Mouse (Mus musculus): ENCODE results near the gene Fbxl8. TPM values are rescaled to one million over a fixed set of nuclear protein-coding genes. Genes with fewer than 3 reads are reported as not detected.

Gene Fbxl8
- polyA plus RNA-seq, 1 experiment = 3.9 TPM

DNA sequence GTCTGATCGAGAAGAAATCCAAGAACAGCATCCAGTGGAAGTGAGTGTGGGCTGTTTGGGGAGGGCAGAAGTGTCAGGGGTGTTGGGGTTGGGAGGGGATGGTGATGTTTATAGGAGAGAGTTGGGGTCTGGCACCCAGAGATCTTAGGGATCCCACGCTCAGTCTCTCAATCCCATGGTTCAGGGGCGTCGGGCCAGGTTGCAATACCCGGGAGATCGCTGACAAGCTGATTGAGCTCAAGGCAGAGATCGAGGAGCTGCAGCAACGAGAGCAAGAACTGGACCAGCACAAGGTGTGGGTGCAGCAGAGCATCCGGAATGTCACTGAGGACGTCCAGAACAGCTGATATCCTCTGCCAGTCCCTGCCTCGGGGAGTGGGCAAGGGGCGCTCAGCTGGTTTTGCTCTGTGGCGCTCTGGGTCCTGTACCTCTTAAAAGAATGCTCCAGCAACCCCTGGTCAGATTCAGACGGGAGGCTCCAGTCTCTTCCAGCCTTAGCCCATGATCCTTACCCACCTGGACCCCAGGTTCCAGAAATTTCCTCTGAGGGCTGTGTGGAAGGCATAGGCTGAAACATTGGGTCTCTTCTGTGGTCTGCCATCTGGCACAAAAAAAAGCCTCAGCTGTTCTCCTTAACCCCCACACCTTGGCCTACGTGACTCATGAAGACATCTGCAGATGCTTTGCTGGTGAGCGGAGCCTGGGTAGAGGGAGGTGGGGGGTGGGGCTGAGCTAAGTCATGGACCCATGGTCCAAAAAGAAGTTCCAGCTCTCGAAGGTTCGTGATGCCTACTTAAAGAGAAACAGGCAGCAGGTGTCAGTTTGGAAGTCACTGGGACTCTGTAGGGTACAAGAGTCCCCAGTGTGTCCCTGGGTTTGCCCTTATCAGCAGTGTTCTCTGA is 34.2 kb downstream of the Fbxl8 start:
- peak overlapping the region; percentile 77 for H3K4me3 ChIP-seq (ENCODE audit: insufficient read depth, low read length)
- H3K4me1 ChIP-seq (ENCODE audit: control insufficient read depth, insufficient read depth, low read length) = no peaks in the 10 kb centered on the region
- TF ChIP-seq POLR2A (IDR thresholded peaks at IDR 0.05; ENCODE audit: low read depth, low read length) (no peak), CTCF (IDR thresholded peaks at IDR 0.05; ENCODE audit: borderline replicate concordance, insufficient read depth, low read length) (no peak)
- peak overlapping the region; percentile 27; the same call in 1 of the 2 replicates for H3K27ac ChIP-seq (ENCODE audit: insufficient read depth, low read length)

DNA sequence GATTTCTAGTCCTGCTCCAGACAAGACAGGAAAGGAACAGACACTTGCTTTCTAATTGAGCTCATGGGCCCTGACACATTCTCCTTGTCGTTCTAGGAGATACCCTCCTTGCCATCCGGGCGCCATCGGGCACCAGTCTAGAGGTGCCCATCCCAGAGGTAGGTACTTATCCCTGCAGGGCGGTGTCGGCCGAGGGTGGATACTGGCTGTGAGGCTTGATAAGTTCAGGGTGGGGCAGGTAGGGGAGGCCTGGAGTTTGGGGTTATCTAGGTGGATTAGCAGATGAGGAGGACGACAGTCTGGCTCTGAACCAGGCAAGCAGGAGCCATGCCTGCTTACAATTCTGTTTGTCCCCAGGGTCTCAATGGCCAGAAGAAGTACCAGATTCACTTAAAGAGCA is 35.5 kb downstream of the Fbxl8 start:
- H3K4me3 ChIP-seq (ENCODE audit: insufficient read depth, low read length) = no peak overlapping the region
- no peak overlapping the region for H3K27ac ChIP-seq (ENCODE audit: insufficient read depth, low read length)
- no peak for TF ChIP-seq CTCF (IDR thresholded peaks at IDR 0.05; ENCODE audit: borderline replicate concordance, insufficient read depth, low read length)
- TF ChIP-seq POLR2A (IDR thresholded peaks at IDR 0.05; ENCODE audit: low read depth, low read length) = no peak
- H3K4me1 ChIP-seq (ENCODE audit: control insufficient read depth, insufficient read depth, low read length) = peaks cover 9% of the 10 kb centered on the region

DNA sequence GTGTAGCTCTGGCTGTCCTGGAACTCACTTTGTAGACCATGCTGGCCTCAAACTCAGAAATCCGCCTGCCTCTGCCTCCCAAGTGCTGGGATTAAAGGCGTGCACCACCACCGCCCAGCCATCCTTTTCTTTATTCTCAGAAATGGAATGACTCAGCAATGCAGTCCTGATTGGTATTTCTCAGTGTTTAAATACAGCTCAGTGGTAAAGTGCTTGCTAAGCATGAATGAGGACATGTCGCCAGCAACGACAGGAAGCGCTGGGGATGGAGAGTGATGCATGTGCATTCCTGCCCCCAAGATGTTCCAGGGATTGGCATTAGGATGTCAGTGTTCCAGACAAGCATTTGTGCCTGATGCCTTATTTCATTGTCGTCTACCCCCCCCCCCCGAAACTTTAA is 38.9 kb downstream of the Fbxl8 start:
- Histone ChIP-seq H3K4me1 (ENCODE audit: control insufficient read depth, insufficient read depth, low read length) (peaks cover 10% of the 10 kb centered on the region), H3K27ac (ENCODE audit: insufficient read depth, low read length) (peak overlapping the region; percentile 14; the same call in 1 of the 2 replicates), H3K4me3 (ENCODE audit: insufficient read depth, low read length) (no peak overlapping the region)
- no peak for TF ChIP-seq CTCF (IDR thresholded peaks at IDR 0.05; ENCODE audit: borderline replicate concordance, insufficient read depth, low read length)

DNA sequence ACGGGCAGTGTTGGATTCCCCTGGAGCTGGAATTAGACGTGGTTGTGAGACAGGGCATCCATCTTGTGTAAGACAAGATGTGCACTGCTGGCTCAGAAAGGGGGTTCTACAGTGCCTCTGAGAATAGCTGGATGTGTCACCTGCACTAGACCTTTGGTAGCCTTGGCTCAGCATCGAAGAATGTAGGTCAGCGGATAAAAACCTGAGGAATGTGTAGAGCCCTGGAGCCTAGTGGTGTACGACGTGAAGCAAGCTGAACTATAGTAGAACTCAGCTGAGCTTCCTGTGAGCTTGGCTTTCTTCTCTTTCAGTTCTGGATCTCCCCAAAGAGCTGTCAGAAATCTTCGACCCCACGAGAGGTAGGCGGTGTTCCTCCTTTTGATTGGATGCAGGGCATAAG is 39.4 kb downstream of the Fbxl8 start:
- TF ChIP-seq POLR2A (IDR thresholded peaks at IDR 0.05; ENCODE audit: low read depth, low read length) (0 out of 2 replicates have a peak, but pooled peaks have one; percentile 2), CTCF (IDR thresholded peaks at IDR 0.05; ENCODE audit: borderline replicate concordance, insufficient read depth, low read length) (no peak)
- Histone ChIP-seq H3K27ac (ENCODE audit: insufficient read depth, low read length) (peak overlapping the region; percentile 14; the same call in 1 of the 2 replicates), H3K4me1 (ENCODE audit: control insufficient read depth, insufficient read depth, low read length) (peaks cover 10% of the 10 kb centered on the region), H3K4me3 (ENCODE audit: insufficient read depth, low read length) (no peak overlapping the region)

DNA sequence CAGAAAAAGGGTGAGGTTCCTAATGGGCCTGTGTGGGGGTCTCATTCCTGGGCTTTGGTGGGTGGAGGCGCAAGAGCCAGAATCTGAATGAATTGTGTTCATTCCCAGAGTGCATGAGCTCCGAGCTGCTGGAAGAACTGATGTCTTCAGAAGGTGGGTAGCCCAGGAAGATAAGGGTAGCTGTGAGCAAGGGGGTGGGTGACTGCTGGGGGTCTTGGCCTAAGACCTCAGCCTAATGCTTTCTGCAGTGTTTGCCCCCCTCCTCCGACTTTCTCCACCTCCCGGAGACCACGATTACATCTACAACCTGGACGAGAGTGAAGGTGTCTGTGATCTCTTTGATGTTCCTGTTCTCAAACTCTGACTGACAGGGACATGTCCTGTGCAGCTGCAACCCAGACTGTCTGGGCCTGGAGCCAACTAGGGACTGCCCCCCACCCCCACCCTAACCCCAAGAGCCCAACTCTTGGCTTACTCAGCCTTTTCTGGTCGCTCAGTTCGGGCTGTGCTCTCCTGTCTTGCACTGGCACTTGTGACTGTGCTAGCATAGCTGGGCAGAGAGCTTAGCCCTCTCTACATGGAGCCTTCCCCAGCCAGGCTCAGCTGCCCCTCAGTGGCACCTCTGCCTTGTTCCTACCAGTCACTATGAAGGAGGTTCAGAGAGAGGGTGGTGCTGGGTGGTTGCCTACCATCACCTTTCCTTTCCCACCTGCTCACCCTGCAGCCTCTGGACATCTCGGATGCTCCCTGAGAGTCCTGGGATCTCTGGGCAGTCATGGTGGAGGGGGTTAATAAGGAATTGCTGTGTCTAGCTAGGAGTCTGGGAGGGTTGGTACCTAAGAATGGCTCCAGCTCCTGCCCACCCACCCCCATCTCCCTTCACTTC is 40.1 kb downstream of the Fbxl8 start:
- TF ChIP-seq POLR2A (IDR thresholded peaks at IDR 0.05; ENCODE audit: low read depth, low read length) (no peak; the same call in 1 of the 2 replicates), CTCF (IDR thresholded peaks at IDR 0.05; ENCODE audit: borderline replicate concordance, insufficient read depth, low read length) (no peak)
- Histone ChIP-seq H3K4me3 (ENCODE audit: insufficient read depth, low read length) (no peak overlapping the region), H3K27ac (ENCODE audit: insufficient read depth, low read length) (peak overlapping the region; percentile 14; the same call in 1 of the 2 replicates), H3K4me1 (ENCODE audit: control insufficient read depth, insufficient read depth, low read length) (peaks cover 10% of the 10 kb centered on the region)

DNA sequence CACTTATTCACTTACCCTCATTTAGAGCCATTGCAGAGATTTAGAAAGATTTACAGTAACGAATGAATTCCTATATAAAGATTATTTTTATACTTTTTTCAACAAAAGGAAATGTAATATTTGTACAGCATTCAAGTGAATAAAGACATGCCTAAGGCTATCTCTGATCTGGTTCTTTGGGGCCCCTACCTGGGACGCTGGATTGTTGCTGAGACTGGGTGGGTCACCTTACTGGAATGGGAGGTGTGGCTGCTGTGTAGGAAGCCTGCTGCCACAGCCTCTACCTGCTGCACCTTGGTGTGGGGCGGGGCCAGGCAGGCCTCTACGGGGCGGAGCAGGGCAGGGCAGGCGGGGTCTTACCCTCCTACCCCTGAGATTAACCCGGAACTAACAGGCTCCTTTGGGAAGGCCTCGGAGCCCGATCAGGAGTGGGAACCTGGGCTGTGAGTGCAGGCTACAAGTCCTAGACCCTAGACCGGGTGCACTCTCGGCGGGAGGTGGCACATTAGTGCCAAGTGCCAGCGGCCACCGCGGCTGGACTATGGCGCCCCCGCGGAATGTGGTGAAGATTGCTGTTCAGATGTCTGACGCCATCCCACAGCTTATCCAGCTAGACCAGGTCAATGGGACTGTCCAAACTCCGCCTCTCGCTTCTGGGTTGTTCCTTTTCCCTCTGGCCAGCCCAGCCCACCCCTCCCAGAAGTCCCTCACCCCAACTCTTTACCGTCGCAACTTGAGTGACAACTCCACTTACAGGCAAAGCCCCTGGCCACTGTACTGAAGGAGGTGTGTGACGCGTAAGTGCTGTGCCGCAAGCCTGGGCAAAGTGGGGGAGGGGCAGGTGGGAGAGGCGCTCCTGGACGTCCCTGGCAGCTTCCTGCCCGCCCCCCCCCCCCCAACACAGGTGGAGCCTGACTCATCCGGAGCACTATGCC is 41.0 kb downstream of the Fbxl8 start, which contains the start of gene Elmo3:
Elmo3 (plus strand) TSS at position 391 of the 935 bp plus-strand sequence.
- H3K4me1 ChIP-seq (ENCODE audit: control insufficient read depth, insufficient read depth, low read length) = peaks cover 10% of the 10 kb centered on the region
- TF ChIP-seq POLR2A (IDR thresholded peaks at IDR 0.05; ENCODE audit: low read depth, low read length) (peak; percentile 30; the same call in 1 of the 2 replicates), CTCF (IDR thresholded peaks at IDR 0.05; ENCODE audit: borderline replicate concordance, insufficient read depth, low read length) (no peak)
- no peak within 1 kb of the TSS for H3K4me3 ChIP-seq (ENCODE audit: insufficient read depth, low read length)
- H3K27ac ChIP-seq (ENCODE audit: insufficient read depth, low read length) = peak within 1 kb of the TSS; percentile 14; the same call in 1 of the 2 replicates

DNA sequence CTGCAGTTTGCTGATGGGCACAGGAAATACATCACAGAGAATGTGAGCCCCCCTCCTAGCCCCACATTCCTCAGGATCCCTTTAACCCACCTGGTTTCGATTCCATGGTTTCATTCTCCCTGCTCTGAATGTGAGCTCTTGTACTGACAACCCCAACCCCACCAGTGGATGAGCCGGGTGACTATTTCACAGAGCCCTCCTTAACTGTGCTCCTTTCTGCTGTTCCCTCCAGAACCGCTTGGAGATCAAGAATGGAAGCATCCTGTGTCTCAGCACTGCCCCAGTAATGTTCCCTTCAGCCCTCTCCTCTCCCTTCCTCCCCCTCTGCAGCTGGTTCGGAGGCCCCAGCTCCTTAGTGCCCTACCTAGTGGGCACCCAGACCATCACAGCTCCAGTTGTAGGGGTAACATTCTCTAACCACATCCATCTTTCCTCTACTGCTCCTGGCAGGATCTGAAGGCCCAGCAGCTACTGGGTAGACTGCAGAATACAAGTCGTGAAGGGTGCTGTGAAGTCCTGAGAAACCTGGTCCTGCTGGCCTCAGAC is 41.8 kb downstream of the Fbxl8 start:
- TF ChIP-seq CTCF (IDR thresholded peaks at IDR 0.05; ENCODE audit: borderline replicate concordance, insufficient read depth, low read length) (no peak), POLR2A (IDR thresholded peaks at IDR 0.05; ENCODE audit: low read depth, low read length) (no peak)

DNA sequence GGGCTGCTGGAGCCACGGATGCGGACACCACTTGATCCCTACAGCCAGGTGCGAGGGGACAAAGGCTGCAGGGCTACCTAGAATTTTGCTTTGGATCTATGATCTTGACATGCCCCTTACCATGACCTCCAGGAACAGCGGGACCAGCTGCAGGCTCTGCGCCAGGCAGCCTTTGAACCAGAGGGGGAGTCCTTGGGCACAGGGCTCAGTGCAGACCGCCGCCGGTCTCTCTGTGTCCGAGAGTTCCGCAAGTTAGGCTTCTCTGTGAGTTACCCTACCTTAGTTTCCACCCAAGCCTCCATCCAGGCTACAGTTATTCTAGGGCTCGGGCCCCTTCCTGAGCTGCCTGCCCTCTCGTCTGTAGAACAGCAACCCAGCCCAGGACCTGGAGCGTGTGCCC is 43.2 kb downstream of the Fbxl8 start:
- Histone ChIP-seq H3K4me1 (ENCODE audit: control insufficient read depth, insufficient read depth, low read length) (peaks cover 10% of the 10 kb centered on the region), H3K27ac (ENCODE audit: insufficient read depth, low read length) (no peak overlapping the region), H3K4me3 (ENCODE audit: insufficient read depth, low read length) (no peak overlapping the region)
- TF ChIP-seq CTCF (IDR thresholded peaks at IDR 0.05; ENCODE audit: borderline replicate concordance, insufficient read depth, low read length) (no peak), POLR2A (IDR thresholded peaks at IDR 0.05; ENCODE audit: low read depth, low read length) (no peak)

More for the DNA sequence above, 41.8 kb downstream of the Fbxl8 start:
- H3K4me1 ChIP-seq (ENCODE audit: control insufficient read depth, insufficient read depth, low read length) = peaks cover 10% of the 10 kb centered on the region
- H3K4me3 ChIP-seq (ENCODE audit: insufficient read depth, low read length) = no peak overlapping the region
- H3K27ac ChIP-seq (ENCODE audit: insufficient read depth, low read length) = no peak overlapping the region

All from embryonic fibroblast, embryonic 13.5 days (primary cell).